Mouse (Mus musculus) liver, adult 2 months (tissue): ENCODE measurements around the gene Boll. TPM values are rescaled to one million over a fixed set of nuclear protein-coding genes. Genes with fewer than 3 reads are reported as not detected.
A peak's percentile ranks its signal among the peaks of the same experiment; 100 is the strongest.

ENCODE experiments used
- DNase-seq: peaks from one replicate; pipeline ENCODE4 v3.0.0-alpha.2; 2011; ENCODE audit warnings: low read depth, low spot score; ENCODE audit errors: extremely low read depth
- H3K27ac ChIP-seq: fragments of 200-500 bp; replicated peaks from 2 replicates; pipeline ENCODE4 v1.5.1; 2012; ENCODE audit warnings: low read depth, mild to moderate bottlenecking, control low read depth, inconsistent platforms, low read length; ENCODE audit not compliant: insufficient read depth
- H3K27me3 ChIP-seq: fragments of 200-500 bp; 2 replicates; pipeline ENCODE4 v1.6.1; 2012; ENCODE audit warnings: mild to moderate bottlenecking, moderate library complexity, low read length, inconsistent platforms; ENCODE audit not compliant: control insufficient read depth, insufficient read depth
- H3K36me3 ChIP-seq: fragments of 200-500 bp; 2 replicates; pipeline ENCODE4 v1.6.1; 2012; ENCODE audit warnings: low read length, inconsistent platforms; ENCODE audit not compliant: control insufficient read depth, insufficient read depth
- H3K4me1 ChIP-seq: fragments of 200-500 bp; 2 replicates; pipeline ENCODE4 v1.6.1; 2011; ENCODE audit warnings: low read length; ENCODE audit not compliant: control insufficient read depth, insufficient read depth
- H3K4me3 ChIP-seq: fragments of 200-500 bp; 2 replicates; pipeline ENCODE4 v1.5.1; 2011; ENCODE audit warnings: low read depth, mild to moderate bottlenecking, control low read depth, low read length, moderate library complexity; ENCODE audit not compliant: insufficient read depth
- H3K79me2 ChIP-seq: fragments of 200-500 bp; 2 replicates; pipeline ENCODE4 v1.6.1; 2012; ENCODE audit warnings: inconsistent platforms, mild to moderate bottlenecking, low read length, moderate library complexity; ENCODE audit not compliant: control insufficient read depth, insufficient read depth
- H3K9ac ChIP-seq: fragments of 200-500 bp; 2 replicates; pipeline ENCODE4 v1.6.1; 2012; ENCODE audit warnings: low read depth, mild to moderate bottlenecking, control low read depth, inconsistent platforms, low read length
- CTCF ChIP-seq: fragments of 200-500 bp; IDR thresholded peaks from 2 replicates; pipeline ENCODE4 v1.5.1; 2011; ENCODE audit warnings: low read depth, low read length, control low read depth
- POLR2A ChIP-seq: fragments of 200-500 bp; IDR thresholded peaks from 2 replicates; pipeline ENCODE4 v1.6.1; 2011; ENCODE audit warnings: low read length, control low read depth; ENCODE audit not compliant: insufficient read depth; ENCODE audit errors: extremely low read depth
- WGBS: fragments of 180-500 bp; shearing (Covaris S2); methylation state at CpG from one replicate; pipeline ENCODE4 v1.1.7; 2018; 5-methylcytosine and 5-hydroxymethylcytosine counted together
- polyA plus RNA-seq: library from polyadenylated mRNA; depleted of rRNA; stranded (reverse); fragments of >200 nt; gene quantifications from 2 replicates; pipeline ENCODE4 v1.2.3, GENCODE M21; 2012
- total RNA-seq: library from RNA; depleted of rRNA; stranded (reverse); fragments of >200 nt; gene quantifications from 2 replicates; pipeline ENCODE4 v1.2.3, GENCODE M21; 2014

Gene Boll
- total and polyA plus RNA-seq, 2 experiments, result not detected

GRCm38 (mm10) chr1:55236890-55237642 lies 126.2 kb downstream of the Boll start, which contains the start of gene Mars2:
Gene Mars2 (plus strand): TSS chr1:55237177.
- WGBS, result under 1% methylated on average over 82 of the region's 82 CpGs
- peak within 1 kb of the TSS; percentile 11; the same call in 1 of the 2 replicates for H3K27ac ChIP-seq
- peak within 1 kb of the TSS; percentile 76 for H3K4me3 ChIP-seq
- H3K36me3 ChIP-seq, result no peaks in the 10 kb centered on the region
- H3K4me1 ChIP-seq, result peaks cover 13% of the 10 kb centered on the region
- no peaks in the 10 kb centered on the region for H3K27me3 ChIP-seq
- peak; percentile 62; the same call in 1 of the 2 replicates for TF ChIP-seq POLR2A
- no peak for TF ChIP-seq CTCF
- no peaks in the 10 kb centered on the region for H3K79me2 ChIP-seq
- H3K9ac ChIP-seq, result peak within 1 kb of the TSS; percentile 82
- peak; percentile 83 for DNase-seq

- no peak overlapping the region for H3K27ac ChIP-seq
These were observed 126.8 kb downstream of the Boll start for GRCm38 (mm10) chr1:55236487-55236886.

GRCm38 (mm10) chr1:55234910-55235520 lies 128.3 kb downstream of the Boll start:
- Histone ChIP-seq H3K27me3 (no peaks in the 10 kb centered on the region), H3K4me3 (no peak overlapping the region), H3K9ac (no peak overlapping the region), H3K36me3 (no peaks in the 10 kb centered on the region), H3K79me2 (no peaks in the 10 kb centered on the region), H3K27ac (no peak overlapping the region), H3K4me1 (peaks cover 13% of the 10 kb centered on the region)
- 68% methylated on average over 16 of the region's 16 CpGs for WGBS
- DNase-seq, result no peak
- no peak for TF ChIP-seq POLR2A
- TF ChIP-seq CTCF, result no peak

More at GRCm38 (mm10) chr1:55236487-55236886, 126.8 kb downstream of the Boll start:
- no peak for DNase-seq
- H3K36me3 ChIP-seq, result no peaks in the 10 kb centered on the region
- H3K4me3 ChIP-seq, result no peak overlapping the region
- WGBS, result 43% methylated on average over 5 of the region's 5 CpGs
- no peaks in the 10 kb centered on the region for H3K79me2 ChIP-seq
- TF ChIP-seq POLR2A (no peak), CTCF (no peak)
- H3K9ac ChIP-seq, result no peak overlapping the region
- H3K4me1 ChIP-seq, result peaks cover 13% of the 10 kb centered on the region
- H3K27me3 ChIP-seq, result no peaks in the 10 kb centered on the region

- H3K27ac ChIP-seq, result no peak overlapping the region
- WGBS, result 91% methylated on average over 8 of the region's 8 CpGs
These were observed 134.9 kb downstream of the Boll start for GRCm38 (mm10) chr1:55228256-55228884.

GRCm38 (mm10) chr1:55227376-55227775 lies 135.9 kb downstream of the Boll start:
- no peak overlapping the region for H3K9ac ChIP-seq
- no peaks in the 10 kb centered on the region for H3K79me2 ChIP-seq
- TF ChIP-seq POLR2A (no peak), CTCF (no peak)
- H3K4me3 ChIP-seq, result no peak overlapping the region
- 63% methylated on average over 1 of the region's 1 CpGs for WGBS
- H3K36me3 ChIP-seq, result no peaks in the 10 kb centered on the region
- DNase-seq, result no peak
- no peaks in the 10 kb centered on the region; the same call in 1 of the 2 replicates for H3K4me1 ChIP-seq
- no peak overlapping the region for H3K27ac ChIP-seq
- H3K27me3 ChIP-seq, result no peaks in the 10 kb centered on the region

More at GRCm38 (mm10) chr1:55228256-55228884, 134.9 kb downstream of the Boll start:
- H3K27me3 ChIP-seq, result no peaks in the 10 kb centered on the region
- no peaks in the 10 kb centered on the region for H3K36me3 ChIP-seq
- no peak overlapping the region for H3K9ac ChIP-seq
- DNase-seq, result no peak
- TF ChIP-seq POLR2A, result no peak
- TF ChIP-seq CTCF, result no peak
- no peaks in the 10 kb centered on the region for H3K79me2 ChIP-seq
- H3K4me1 ChIP-seq, result no peaks in the 10 kb centered on the region; the same call in 1 of the 2 replicates
- H3K4me3 ChIP-seq, result no peak overlapping the region
